In the genomic region with DNA sequence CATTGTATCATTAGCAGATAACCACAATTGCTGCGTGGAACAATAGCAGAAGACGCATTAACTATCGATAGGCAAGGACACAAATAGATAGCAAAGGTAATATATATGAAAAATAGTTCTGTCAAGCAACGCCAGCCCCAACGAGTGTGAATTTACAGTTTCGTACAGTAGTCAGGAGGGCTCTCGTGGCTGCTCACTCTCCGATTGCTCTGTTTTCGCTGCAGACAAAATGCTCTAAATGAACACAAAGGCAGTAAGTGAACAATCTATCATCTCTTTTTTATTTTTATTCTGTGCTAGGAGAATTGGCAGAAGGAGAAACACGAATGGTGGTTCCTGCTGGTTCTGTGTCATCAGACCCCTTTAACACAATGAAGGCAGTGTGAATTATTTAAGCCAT, we compare ENCODE assay signal across 16 mouse cellular contexts.
"Had no signal": no experiment of that assay in that cellular context is flagged by ENCODE, and none has a peak within 500 bp of the region (broad histone marks: within the 10 kb centered on the region; RNA-seq: fewer than 3 reads in every experiment).

No protein-coding gene starts in this region.

- DNase-seq: retina, postnatal 1 day; right cerebral cortex, adult 18-20 months; right cerebral cortex, postnatal 14 days; right cerebral cortex, postnatal 25 days; right cerebral cortex, postnatal 4 days; spleen, adult 18-20 months; thymus, adult 18-20 months; thymus, adult 2 months; thymus, postnatal 14 days; thymus, postnatal 25 days; thymus, postnatal 36 days; thymus, postnatal 4 days had no signal

- H3K27ac ChIP-seq: neural tube, embryonic 12.5 days; neural tube, embryonic 13.5 days; stomach, embryonic 15.5 days; stomach, postnatal 0 days had no signal

- H3K27me3 ChIP-seq: neural tube, embryonic 12.5 days; stomach, embryonic 15.5 days had no signal

- H3K4me3 ChIP-seq: neural tube, embryonic 12.5 days; neural tube, embryonic 13.5 days; stomach, embryonic 15.5 days had no signal

- H3K9me3 ChIP-seq: neural tube, embryonic 12.5 days; neural tube, embryonic 13.5 days; stomach, embryonic 15.5 days had no signal

- H3K36me3 ChIP-seq: neural tube, embryonic 12.5 days; neural tube, embryonic 13.5 days; stomach, embryonic 15.5 days had no signal

- H3K9ac ChIP-seq: neural tube, embryonic 12.5 days; neural tube, embryonic 13.5 days; stomach, embryonic 15.5 days had no signal

- H3K4me2 ChIP-seq: neural tube, embryonic 12.5 days; neural tube, embryonic 13.5 days; stomach, embryonic 15.5 days had no signal
